Mouse (Mus musculus): Measurements from ENCODE around the gene Cdr2l.

DNA sequence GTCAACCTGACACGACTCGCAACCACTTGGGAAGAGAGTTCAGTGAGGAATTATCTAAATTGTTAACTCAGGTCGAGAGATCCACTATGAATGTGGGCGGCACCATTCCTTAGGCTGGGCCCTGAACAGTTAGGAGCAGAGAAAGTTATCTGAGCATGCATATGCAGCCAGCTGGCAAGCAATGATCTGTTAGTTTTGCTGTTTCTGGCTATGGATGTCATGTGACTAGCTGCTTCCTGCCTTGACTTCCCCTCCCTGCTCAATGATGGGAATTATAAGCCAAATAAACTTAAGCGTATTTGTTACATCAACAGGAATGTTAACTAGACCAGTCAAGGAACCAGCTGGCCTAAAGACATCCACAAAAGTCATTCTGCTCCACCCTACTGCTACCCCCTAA lies 28.3 kb upstream of the Cdr2l start:
- TF ChIP-seq POLR2A (IDR thresholded peaks at IDR 0.05; ENCODE audit: control insufficient read depth, extremely low read depth, insufficient read depth, low read length, poor library complexity): no peak
- TF ChIP-seq CTCF (IDR thresholded peaks at IDR 0.05; ENCODE audit: borderline replicate concordance, control insufficient read depth, extremely low read depth, insufficient read depth, low read length, poor library complexity): no peak

Measured in thymus, adult 2 months (tissue).